Mouse (Mus musculus) common myeloid progenitor, adult 5-6 weeks (primary cell): ENCODE results near the gene Krt20. TPM values are rescaled to one million over a fixed set of nuclear protein-coding genes. Genes with fewer than 3 reads are reported as not detected.
A peak's percentile ranks its signal among the peaks of the same experiment; 100 is the strongest.

Experiments used
- ATAC-seq: replicated peaks from 2 replicates; pipeline ENCODE4 v1.8.0; 2016; ENCODE audit warnings: low read depth, mild to moderate bottlenecking, moderate TSS enrichment, inconsistent platforms; ENCODE audit not compliant: poor library complexity, severe bottlenecking
- total RNA-seq: library from RNA; stranded (forward); fragments of 200-1000, 187-1606 nt; gene quantifications from 2 replicates; pipeline ENCODE4 v1.2.3, GENCODE M21; 2017

The Krt20 gene
- total RNA-seq, 1 experiment from 2014 or later, result not detected

- ATAC-seq, result no peak
Observed at GRCm38 (mm10) chr11:99414463-99415147, 23.3 kb downstream of the Krt20 start.

- ATAC-seq, result no peak
Observed at GRCm38 (mm10) chr11:99413247-99413646, 24.7 kb downstream of the Krt20 start.

GRCm38 (mm10) chr11:99406186-99406585 is 31.8 kb downstream of the Krt20 start:
- no peak for ATAC-seq

- ATAC-seq, result no peak
Observed at GRCm38 (mm10) chr11:99399956-99400549, 37.9 kb downstream of the Krt20 start.

GRCm38 (mm10) chr11:99398832-99399231 is 39.1 kb downstream of the Krt20 start:
- no peak for ATAC-seq

- no peak for ATAC-seq
Observed at GRCm38 (mm10) chr11:99398084-99398483, 39.9 kb downstream of the Krt20 start.

GRCm38 (mm10) chr11:99396661-99397060 is 41.3 kb downstream of the Krt20 start:
- no peak for ATAC-seq

GRCm38 (mm10) chr11:99396034-99396433 is 41.9 kb downstream of the Krt20 start:
- ATAC-seq, result no peak

- no peak for ATAC-seq
Observed at GRCm38 (mm10) chr11:99392492-99392891, 45.5 kb downstream of the Krt20 start.

GRCm38 (mm10) chr11:99391375-99391774 is 46.6 kb downstream of the Krt20 start:
- ATAC-seq, result no peak

GRCm38 (mm10) chr11:99390866-99391265 is 47.1 kb downstream of the Krt20 start:
- ATAC-seq, result no peak

GRCm38 (mm10) chr11:99389264-99389663 is 48.7 kb downstream of the Krt20 start, which contains the start of gene Krt10:
Gene Krt10 (minus strand): TSS chr11:99389364.
- ATAC-seq, result no peak

GRCm38 (mm10) chr11:99388661-99389060 is 49.3 kb downstream of the Krt20 start:
- no peak for ATAC-seq

- peak; percentile 95 for ATAC-seq
Observed at GRCm38 (mm10) chr11:99385813-99386721, 51.9 kb downstream of the Krt20 start.

- peak; percentile 85 for ATAC-seq
Observed at GRCm38 (mm10) chr11:99379568-99379967, 58.4 kb downstream of the Krt20 start.

Other genes starting within 250 kb of the Krt20 start
- gene Smarce1, start 207.1 kb downstream of the Krt20 start, total RNA-seq, result 222 and 341 TPM in 2 replicates
- not detected in 2 replicates for gene Krt222, start 194.1 kb downstream of the Krt20 start, total RNA-seq
- not detected in 2 replicates for gene Krt24, start 152.9 kb downstream of the Krt20 start, total RNA-seq
- not detected in 2 replicates for gene Krt25, start 115.2 kb downstream of the Krt20 start, total RNA-seq
- gene Krt26, start 100.2 kb downstream of the Krt20 start, total RNA-seq, result not detected in 2 replicates
- not detected in 2 replicates for gene Krt27, start 87.0 kb downstream of the Krt20 start, total RNA-seq
- not detected in 2 replicates for gene Krt28, start 63.2 kb downstream of the Krt20 start, total RNA-seq
- 0.50 TPM in 1 of 2 replicates, not detected in the other for gene Krt10, start 48.8 kb downstream of the Krt20 start, total RNA-seq
- not detected in 2 replicates for gene Krt12, start 15.9 kb downstream of the Krt20 start, total RNA-seq
- gene Krt23, start 55.0 kb upstream of the Krt20 start, total RNA-seq, result not detected in 2 replicates
- gene Krt39, start 83.2 kb upstream of the Krt20 start, total RNA-seq, result not detected in 2 replicates
- gene Krt40, start 105.0 kb upstream of the Krt20 start, total RNA-seq, result not detected in 2 replicates
- gene Krtap3-3, start 112.7 kb upstream of the Krt20 start, total RNA-seq, result not detected in 2 replicates
- not detected in 2 replicates for gene Krtap3-2, start 118.7 kb upstream of the Krt20 start, total RNA-seq
- not detected in 2 replicates for gene Gm11939, start 121.3 kb upstream of the Krt20 start, total RNA-seq
- gene Krtap3-1, start 128.5 kb upstream of the Krt20 start, total RNA-seq, result not detected in 2 replicates
- not detected in 2 replicates for gene Krtap1-5, start 142.9 kb upstream of the Krt20 start, total RNA-seq
- gene Krtap1-4, start 145.5 kb upstream of the Krt20 start, total RNA-seq, result not detected in 2 replicates
- not detected in 2 replicates for gene Krtap1-3, start 153.2 kb upstream of the Krt20 start, total RNA-seq
- not detected in 2 replicates for gene Krtap9-3, start 160.0 kb upstream of the Krt20 start, total RNA-seq
- gene Gm11938, start 165.2 kb upstream of the Krt20 start, total RNA-seq, result not detected in 2 replicates
- gene Gm11937, start 172.0 kb upstream of the Krt20 start, total RNA-seq, result not detected in 2 replicates
- not detected in 2 replicates for gene Krtap2-4, start 176.7 kb upstream of the Krt20 start, total RNA-seq
- not detected in 2 replicates for gene Gm11562, start 182.3 kb upstream of the Krt20 start, total RNA-seq
- not detected in 2 replicates for gene Krtap4-1, start 190.1 kb upstream of the Krt20 start, total RNA-seq
- not detected in 2 replicates for gene Krtap4-2, start 196.9 kb upstream of the Krt20 start, total RNA-seq
- gene Krtap4-7, start 205.9 kb upstream of the Krt20 start, total RNA-seq, result not detected in 2 replicates
- not detected in 2 replicates for gene Gm11555, start 212.1 kb upstream of the Krt20 start, total RNA-seq
- gene Gm11563, start 220.8 kb upstream of the Krt20 start, total RNA-seq, result not detected in 2 replicates
- gene Krtap4-6, start 227.8 kb upstream of the Krt20 start, total RNA-seq, result not detected in 2 replicates